28 mouse cellular contexts compared by ENCODE assay signal in genomic region chr1:162925121-162925520, GRCm38 (mm10). TPM values are rescaled to one million over a fixed set of nuclear protein-coding genes. Genes with fewer than 3 reads are reported as not detected.
DNase-seq lines count a peak whose midpoint lies in the region; ATAC-seq and TF ChIP-seq lines count a peak whose summit lies in the region.
"Had no signal": no experiment of that assay in that cellular context is flagged by ENCODE, and none has a peak within 500 bp of the region (broad histone marks: within the 10 kb centered on the region; RNA-seq: fewer than 3 reads in every experiment).

No protein-coding gene starts in this region.

- H3K27me3 ChIP-seq in kidney, adult 2 months (replicated peaks; ENCODE audit: control insufficient read depth, insufficient read depth, low read length) = no peaks in the 10 kb centered on the region
- no peaks in the 10 kb centered on the region for H3K27me3 ChIP-seq in kidney, embryonic 16.5 days (ENCODE audit: insufficient read depth, low read length)
- H3K27me3 ChIP-seq in kidney, embryonic 15.5 days = no peaks in the 10 kb centered on the region
- no peaks in the 10 kb centered on the region for H3K27me3 ChIP-seq in liver, adult 2 months (ENCODE audit: control insufficient read depth, insufficient read depth, low read length)
- H3K27me3 ChIP-seq in liver, embryonic 12.5 days (replicated peaks) = no peaks in the 10 kb centered on the region
- H3K27me3 ChIP-seq: CH12.LX had no signal

- no peak for TF ChIP-seq CTCF in kidney, adult 2 months (conservative IDR thresholded peaks at IDR 0.05; ENCODE audit: insufficient read depth, insufficient read length, low read depth, low read length)
- TF ChIP-seq CTCF in liver, adult 2 months (IDR thresholded peaks at IDR 0.05; ENCODE audit: low read depth, low read length) = no peak

- no peaks in the 10 kb centered on the region for H3K36me3 ChIP-seq in kidney, adult 2 months (ENCODE audit: control insufficient read depth, insufficient read depth, low read length)
- H3K36me3 ChIP-seq in kidney, embryonic 16.5 days (ENCODE audit: insufficient read depth, low read length) = no peaks in the 10 kb centered on the region
- no peaks in the 10 kb centered on the region for H3K36me3 ChIP-seq in kidney, embryonic 15.5 days
- H3K36me3 ChIP-seq in liver, adult 2 months (ENCODE audit: control insufficient read depth, insufficient read depth, low read length) = no peaks in the 10 kb centered on the region
- H3K36me3 ChIP-seq in liver, embryonic 12.5 days = no peaks in the 10 kb centered on the region
- H3K36me3 ChIP-seq: G1E had no signal

- DNase-seq in kidney, adult 2 months = peak; percentile 57
- DNase-seq in kidney, postnatal 14 days = no peak
- peak; percentile 52 for DNase-seq in kidney, adult 9 months
- peak; percentile 24 to 27 for DNase-seq in kidney, postnatal 36 days
- DNase-seq in liver, adult 2 months (ENCODE audit: extremely low read depth, low read depth, low spot score) = peak; percentile 52
- DNase-seq: adrenal gland, adult 2 months; adrenal gland, adult 8-10 months; adrenal gland, postnatal 10 days; adrenal gland, postnatal 14 days; adrenal gland, postnatal 25 days; adrenal gland, postnatal 36 days; B cell, adult 2 months; cerebellum, adult 11 months; cerebellum, adult 11-12 months had no signal

- H3K9ac ChIP-seq in kidney, embryonic 16.5 days (replicated peaks; ENCODE audit: low read length) = no peak overlapping the region
- no peak overlapping the region for H3K9ac ChIP-seq in kidney, embryonic 15.5 days
- H3K9ac ChIP-seq in liver, adult 2 months (ENCODE audit: low read depth, low read length) = no peak overlapping the region
- no peak overlapping the region for H3K9ac ChIP-seq in liver, embryonic 12.5 days

- H3K9me3 ChIP-seq in kidney, embryonic 16.5 days (ENCODE audit: low read length) = no peaks in the 10 kb centered on the region
- no peaks in the 10 kb centered on the region for H3K9me3 ChIP-seq in kidney, embryonic 15.5 days (replicated peaks)
- H3K9me3 ChIP-seq in liver, embryonic 12.5 days (replicated peaks) = no peaks in the 10 kb centered on the region
- H3K9me3 ChIP-seq: G1E had no signal

- TF ChIP-seq POLR2A in kidney, adult 2 months (IDR thresholded peaks at IDR 0.05; ENCODE audit: low read depth, low read length) = no peak
- TF ChIP-seq POLR2A in liver, adult 2 months (IDR thresholded peaks at IDR 0.05; ENCODE audit: extremely low read depth, insufficient read depth, low read length) = no peak

- no peak overlapping the region for H3K4me3 ChIP-seq in kidney, adult 2 months (ENCODE audit: insufficient read depth, low read depth, low read length)
- H3K4me3 ChIP-seq in kidney, embryonic 16.5 days (ENCODE audit: low read length) = no peak overlapping the region
- H3K4me3 ChIP-seq in kidney, embryonic 15.5 days (replicated peaks) = no peak overlapping the region
- no peak overlapping the region for H3K4me3 ChIP-seq in liver, adult 2 months (ENCODE audit: insufficient read depth, low read depth, low read length)
- no peak overlapping the region for H3K4me3 ChIP-seq in liver, embryonic 12.5 days

- WGBS in kidney, adult 2 months = 71% methylated on average over 1 of the region's 1 CpGs
- WGBS in kidney, embryonic 16.5 days = 79% methylated on average over 1 of the region's 1 CpGs
- WGBS in kidney, embryonic 15.5 days = 100% methylated on average over 1 of the region's 1 CpGs
- 43% methylated on average over 1 of the region's 1 CpGs for WGBS in liver, adult 2 months
- 25% methylated on average over 1 of the region's 1 CpGs for WGBS in liver, embryonic 12.5 days (ENCODE audit: insufficient replicate concordance)

- H3K79me2 ChIP-seq in liver, adult 2 months (ENCODE audit: control insufficient read depth, insufficient read depth, low read length) = no peaks in the 10 kb centered on the region

- no peak overlapping the region for H3K4me2 ChIP-seq in kidney, embryonic 16.5 days (replicated peaks; ENCODE audit: low read depth, low read length)
- no peak overlapping the region for H3K4me2 ChIP-seq in kidney, embryonic 15.5 days
- no peak overlapping the region for H3K4me2 ChIP-seq in liver, embryonic 12.5 days

- H3K4me1 ChIP-seq in kidney, adult 2 months (ENCODE audit: control insufficient read depth, insufficient read depth, low read length) = no peaks in the 10 kb centered on the region
- H3K4me1 ChIP-seq in kidney, embryonic 16.5 days (ENCODE audit: insufficient read depth, low read length) = no peaks in the 10 kb centered on the region
- no peaks in the 10 kb centered on the region for H3K4me1 ChIP-seq in kidney, embryonic 15.5 days
- H3K4me1 ChIP-seq in liver, adult 2 months (ENCODE audit: control insufficient read depth, insufficient read depth, low read length) = no peaks in the 10 kb centered on the region
- H3K4me1 ChIP-seq in liver, embryonic 12.5 days = no peaks in the 10 kb centered on the region

- no peak overlapping the region for H3K27ac ChIP-seq in kidney, adult 2 months (ENCODE audit: insufficient read depth, low read depth, low read length)
- no peak overlapping the region for H3K27ac ChIP-seq in kidney, embryonic 16.5 days (ENCODE audit: low read length)
- H3K27ac ChIP-seq in kidney, embryonic 15.5 days = no peak overlapping the region
- H3K27ac ChIP-seq in liver, adult 2 months (replicated peaks; ENCODE audit: insufficient read depth, low read depth, low read length) = no peak overlapping the region
- no peak overlapping the region for H3K27ac ChIP-seq in liver, embryonic 12.5 days

- ATAC-seq in kidney, embryonic 16.5 days (ENCODE audit: low FRiP score, low TSS enrichment) = no peak
- no peak for ATAC-seq in kidney, embryonic 15.5 days (replicated peaks; ENCODE audit: low FRiP score)
- no peak for ATAC-seq in liver, embryonic 12.5 days
- ATAC-seq: activated CD4-positive, CD25-positive, alpha-beta regulatory T cell, adult 4 months; CD4-positive, CD25-positive, alpha-beta regulatory T cell, adult 4 months; Patski had no signal

RNA-seq across cellular contexts. Expression of gene Fmo6, which starts 12.2 kb away (rescaled TPM):
- not detected in 2 replicates for polyA plus RNA-seq in kidney, adult 2 months (2012; rRNA removed)
- polyA plus RNA-seq in kidney, embryonic 16.5 days (2015; fragmentation: Nextera tagmentation; extraction: Ambion mirVana) = 0.20 and 0.21 TPM in 2 replicates
- polyA plus RNA-seq in kidney, embryonic 15.5 days (2015; fragmentation: Nextera tagmentation; extraction: Ambion mirVana) = 0.09 and 0.13 TPM in 2 replicates
- not detected in 2 replicates for total RNA-seq in liver, adult 2 months (2014; rRNA removed)
- not detected in 2 replicates for polyA plus RNA-seq in liver, adult 2 months (2012; rRNA removed)
- polyA plus RNA-seq in liver, embryonic 12.5 days (2016; fragmentation: Nextera tagmentation; extraction: Ambion mirVana) = not detected in 2 replicates
- total RNA-seq: adrenal gland, adult 18-20 months; adrenal gland, adult 2 months; adrenal gland, adult 8-10 months; adrenal gland, postnatal 10 days; adrenal gland, postnatal 14 days; adrenal gland, postnatal 25 days; adrenal gland, postnatal 36 days; adrenal gland, postnatal 4 days; CH12.LX; ES-E14; MEL had no signal
- polyA plus RNA-seq: activated CD4-positive, CD25-positive, alpha-beta regulatory T cell, adult 4 months; adrenal gland, adult 2 months; brain, embryonic 14.5 days; C2C12; CD4-positive, CD25-positive, alpha-beta regulatory T cell, adult 4 months; G1E; Patski had no signal

RNA-seq across cellular contexts. Expression of gene Fmo2, which starts 26.6 kb away (rescaled TPM):
- 116 and 161 TPM in 2 replicates for polyA plus RNA-seq in kidney, adult 2 months (2012; rRNA removed)
- polyA plus RNA-seq in kidney, embryonic 16.5 days (2015; fragmentation: Nextera tagmentation; extraction: Ambion mirVana) = 6.5 and 9.3 TPM in 2 replicates
- 4.9 and 8.0 TPM in 2 replicates for polyA plus RNA-seq in kidney, embryonic 15.5 days (2015; fragmentation: Nextera tagmentation; extraction: Ambion mirVana)
- 49.1 and 52.6 TPM in 2 replicates for total RNA-seq in liver, adult 2 months (2014; rRNA removed)
- 7.8 and 10.4 TPM in 2 replicates for polyA plus RNA-seq in liver, adult 2 months (2012; rRNA removed)
- polyA plus RNA-seq in liver, embryonic 12.5 days (2016; fragmentation: Nextera tagmentation; extraction: Ambion mirVana) = 0.07 and 0.11 TPM in 2 replicates
- total RNA-seq: CH12.LX, ES-E14, MEL had no signal
- polyA plus RNA-seq: activated CD4-positive, CD25-positive, alpha-beta regulatory T cell, adult 4 months; C2C12; CD4-positive, CD25-positive, alpha-beta regulatory T cell, adult 4 months had no signal

RNA-seq across cellular contexts. Expression of gene Fmo1, which starts 58.7 kb away (rescaled TPM):
- polyA plus RNA-seq in kidney, adult 2 months (2012; rRNA removed) = 488 and 529 TPM in 2 replicates
- polyA plus RNA-seq in kidney, embryonic 16.5 days (2015; fragmentation: Nextera tagmentation; extraction: Ambion mirVana) = 62.7 and 65.9 TPM in 2 replicates
- 41.5 and 42.2 TPM in 2 replicates for polyA plus RNA-seq in kidney, embryonic 15.5 days (2015; fragmentation: Nextera tagmentation; extraction: Ambion mirVana)
- total RNA-seq in liver, adult 2 months (2014; rRNA removed) = 187 and 242 TPM in 2 replicates
- 152 and 171 TPM in 2 replicates for polyA plus RNA-seq in liver, adult 2 months (2012; rRNA removed)
- polyA plus RNA-seq in liver, embryonic 12.5 days (2016; fragmentation: Nextera tagmentation; extraction: Ambion mirVana) = 3.8 and 4.8 TPM in 2 replicates
- total RNA-seq: CH12.LX had no signal
- polyA plus RNA-seq: G1E had no signal

RNA-seq across cellular contexts. Expression of gene Fmo3, which starts 59.2 kb away (rescaled TPM):
- polyA plus RNA-seq in kidney, adult 2 months (2012; rRNA removed) = 0.18 and 0.19 TPM in 2 replicates
- polyA plus RNA-seq in kidney, embryonic 16.5 days (2015; fragmentation: Nextera tagmentation; extraction: Ambion mirVana) = not detected in 2 replicates
- polyA plus RNA-seq in kidney, embryonic 15.5 days (2015; fragmentation: Nextera tagmentation; extraction: Ambion mirVana) = not detected in 2 replicates
- 234 and 412 TPM in 2 replicates for total RNA-seq in liver, adult 2 months (2014; rRNA removed)
- polyA plus RNA-seq in liver, adult 2 months (2012; rRNA removed) = 53.9 and 77.7 TPM in 2 replicates
- polyA plus RNA-seq in liver, embryonic 12.5 days (2016; fragmentation: Nextera tagmentation; extraction: Ambion mirVana) = not detected in 2 replicates
- total RNA-seq: adrenal gland, adult 18-20 months; adrenal gland, postnatal 25 days; CH12.LX; ES-E14; G1E; MEL had no signal
- polyA plus RNA-seq: activated CD4-positive, CD25-positive, alpha-beta regulatory T cell, adult 4 months; adrenal gland, adult 2 months; brain, embryonic 14.5 days; C2C12; CD4-positive, CD25-positive, alpha-beta regulatory T cell, adult 4 months; G1E; Patski had no signal

Comparison
In these comparisons a context has a peak if more than half of its experiments do, and no peak if none do; other contexts are left out.
1. RNA of gene Fmo2, which starts 26.6 kb away (polyA plus RNA-seq): 116 to 161 TPM in kidney, adult 2 months; 6.5 to 9.3 TPM in kidney, embryonic 16.5 days, 4.9 to 8.0 TPM in kidney, embryonic 15.5 days, 7.8 to 10.4 TPM in liver, adult 2 months and 0.07 to 0.11 TPM in liver, embryonic 12.5 days; every median in the first group is over 10 times any median in the second.